Mouse (Mus musculus) retina, adult 2 months (tissue): Measurements from ENCODE around the gene Gpr153.

Experiments
- DNase-seq: peaks from one replicate; pipeline ENCODE4 v3.0.0-alpha.2; 2012; ENCODE audit warnings: low read depth, low spot score

Gene Gpr153

DNA sequence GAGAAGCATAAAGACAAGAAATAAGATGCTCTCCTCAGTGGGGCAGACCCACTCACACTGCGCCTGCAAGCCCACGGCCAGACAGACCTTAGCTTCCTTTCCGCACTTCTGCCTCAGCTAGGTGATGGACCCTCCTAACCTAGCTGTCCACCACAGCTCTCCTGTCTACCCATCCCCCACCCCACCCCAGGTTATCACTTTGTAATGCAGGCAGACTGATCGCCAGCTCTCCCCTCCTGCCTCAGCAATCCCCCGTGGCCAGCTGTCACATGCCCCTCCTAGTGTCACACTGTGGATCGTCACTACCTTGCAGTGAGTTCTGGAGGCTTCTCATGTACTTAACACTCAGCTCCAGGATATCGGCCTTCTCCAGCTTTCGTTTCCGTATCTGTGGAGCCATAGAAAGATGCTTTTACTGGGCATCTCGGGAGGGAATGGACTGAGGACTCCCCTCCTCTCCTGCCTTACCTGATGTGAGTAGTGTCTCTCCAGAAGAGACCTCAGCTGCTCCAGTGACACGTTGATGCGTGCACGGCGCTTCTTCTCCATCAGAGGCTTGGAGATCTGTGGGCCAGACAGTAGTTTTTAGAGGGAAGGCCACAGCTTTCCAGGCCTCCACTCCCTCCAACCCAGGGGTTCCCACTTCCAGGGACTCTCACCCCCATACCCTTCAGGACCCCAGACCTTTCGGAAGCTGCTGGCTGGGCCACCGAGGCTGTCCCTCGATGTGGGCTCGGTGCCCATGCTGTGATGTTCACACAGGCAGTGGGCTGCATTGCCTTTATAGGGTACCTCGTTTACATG, 13.5 kb downstream of the Gpr153 start:
- DNase-seq = no peak

- no peak for DNase-seq
These were observed 14.4 kb downstream of the Gpr153 start for GRCm38 (mm10) chr4:152288398-152288945.

DNA sequence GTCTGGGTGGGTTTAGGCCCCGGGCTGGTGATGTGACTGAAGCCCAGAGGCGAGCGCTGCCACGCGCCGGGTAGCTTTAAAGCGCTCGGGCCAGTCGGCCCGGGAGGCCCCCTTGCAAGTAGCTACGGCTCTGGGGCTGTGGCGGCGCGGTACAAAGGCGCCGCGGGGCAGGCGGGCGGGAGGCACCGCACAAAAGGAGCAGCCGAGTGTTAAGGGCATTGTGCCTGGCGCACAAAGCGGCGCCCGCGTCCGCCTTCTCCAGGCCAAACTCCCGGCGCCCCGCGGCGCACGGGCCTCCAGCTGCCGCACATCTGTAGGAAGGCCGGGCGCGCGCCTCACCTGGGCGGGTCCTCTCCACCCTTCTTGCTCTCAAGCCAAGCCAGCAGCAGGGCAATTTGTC, 16.4 kb downstream of the Gpr153 start:
- DNase-seq = no peak

GRCm38 (mm10) chr4:152290991-152291390, 17.0 kb downstream of the Gpr153 start:
- DNase-seq = no peak

DNA sequence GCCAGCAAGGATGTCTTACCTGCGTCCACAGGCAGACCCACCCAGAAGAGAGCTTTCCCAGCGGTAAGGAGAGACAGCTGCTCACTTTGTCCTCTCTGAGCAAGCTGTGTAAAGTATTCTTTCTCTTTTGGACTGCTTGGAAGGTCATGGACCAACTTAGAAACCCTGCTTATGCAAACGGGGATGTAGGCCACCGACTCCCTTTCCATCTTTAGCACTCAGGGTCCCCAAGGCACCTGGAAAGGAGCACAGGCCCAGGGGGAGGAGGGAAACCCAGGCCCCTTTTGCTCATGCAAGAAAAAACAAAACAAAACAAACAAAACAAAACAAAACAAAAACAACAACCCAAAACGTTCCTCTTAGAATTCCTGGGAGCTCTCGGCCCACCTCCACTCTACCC, 17.5 kb downstream of the Gpr153 start, which contains the start of gene Hes3:
Gene Hes3 (minus strand): TSS at position 101 of the 400 bp plus-strand sequence.
- no peak for DNase-seq

GRCm38 (mm10) chr4:152292102-152292765, 18.2 kb downstream of the Gpr153 start:
- no peak for DNase-seq

- no peak for DNase-seq
These were observed 20.3 kb downstream of the Gpr153 start for GRCm38 (mm10) chr4:152294188-152294929.

- no peak for DNase-seq
These were observed 21.9 kb downstream of the Gpr153 start for GRCm38 (mm10) chr4:152295916-152296315.

- no peak for DNase-seq
These were observed 22.3 kb downstream of the Gpr153 start for GRCm38 (mm10) chr4:152296371-152296770.

GRCm38 (mm10) chr4:152296874-152297861, 23.1 kb downstream of the Gpr153 start, which contains the start of gene Icmt:
TSS of gene Icmt (plus strand) at chr4:152297227.
- peak; percentile 98 for DNase-seq

DNA sequence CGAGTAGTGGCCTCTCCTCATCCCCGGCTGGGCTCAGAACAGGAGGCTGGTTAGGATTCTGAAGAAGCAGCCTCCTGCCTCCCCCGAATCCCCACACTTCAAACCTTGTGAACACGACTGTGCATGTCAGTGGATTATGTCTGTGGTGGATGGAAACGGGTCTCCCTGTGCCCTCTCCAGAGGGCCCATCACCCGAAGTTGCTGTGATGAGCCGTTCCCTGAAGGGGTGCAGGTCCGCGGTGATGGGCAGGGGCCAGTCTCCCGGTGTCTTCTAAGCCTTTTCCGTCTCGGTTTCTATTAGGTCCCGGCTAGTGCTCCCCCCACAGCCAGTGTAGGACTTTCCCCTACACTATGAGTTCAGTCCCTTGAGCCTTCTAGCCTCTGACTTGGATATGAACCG, 24.8 kb downstream of the Gpr153 start:
- DNase-seq = no peak

DNA sequence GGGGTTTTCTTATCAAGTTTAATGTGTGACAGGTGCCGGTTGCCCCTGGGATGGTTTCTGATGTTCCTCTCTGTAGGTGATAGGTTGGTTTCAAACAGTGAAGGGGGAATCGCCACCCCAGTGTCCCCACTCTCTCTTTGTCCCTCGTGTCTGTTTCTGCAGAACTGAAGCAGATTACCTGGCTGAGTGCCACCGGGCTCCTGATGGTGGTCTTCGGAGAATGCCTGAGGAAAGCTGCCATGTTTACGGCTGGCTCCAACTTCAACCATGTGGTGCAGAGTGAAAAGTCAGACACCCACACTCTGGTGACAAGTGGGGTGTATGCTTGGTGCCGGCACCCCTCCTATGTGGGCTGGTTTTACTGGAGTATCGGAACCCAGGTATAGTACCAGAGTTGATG, 26.3 kb downstream of the Gpr153 start:
- no peak for DNase-seq

GRCm38 (mm10) chr4:152302012-152302411, 28.0 kb downstream of the Gpr153 start:
- no peak for DNase-seq

- no peak for DNase-seq
These were observed 29.1 kb downstream of the Gpr153 start for GRCm38 (mm10) chr4:152303172-152303571.

GRCm38 (mm10) chr4:152304685-152305084, 30.7 kb downstream of the Gpr153 start:
- no peak for DNase-seq

DNA sequence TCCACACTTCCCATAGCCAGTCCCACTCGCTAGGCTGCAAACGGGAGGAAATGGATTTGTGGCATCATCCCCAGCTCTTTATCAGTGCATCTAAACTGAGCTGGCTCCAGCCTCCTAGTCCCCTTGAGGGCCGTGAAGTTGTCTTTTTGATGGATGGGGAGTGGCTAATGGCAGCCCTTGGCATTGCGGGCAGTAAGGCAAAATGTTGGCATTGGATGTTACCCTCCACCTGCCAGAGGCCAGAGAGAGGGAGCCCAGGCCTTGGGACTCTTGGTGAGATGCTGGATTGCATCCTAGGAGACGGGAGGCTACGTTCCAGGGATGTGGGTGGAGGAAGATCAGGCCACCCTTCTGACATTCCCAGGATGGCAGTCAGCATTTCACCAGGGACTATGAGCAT, 32.0 kb downstream of the Gpr153 start:
- no peak for DNase-seq

- DNase-seq = no peak
These were observed 33.5 kb downstream of the Gpr153 start for GRCm38 (mm10) chr4:152307542-152307941.

GRCm38 (mm10) chr4:152312186-152312585, 38.2 kb downstream of the Gpr153 start:
- no peak for DNase-seq

DNA sequence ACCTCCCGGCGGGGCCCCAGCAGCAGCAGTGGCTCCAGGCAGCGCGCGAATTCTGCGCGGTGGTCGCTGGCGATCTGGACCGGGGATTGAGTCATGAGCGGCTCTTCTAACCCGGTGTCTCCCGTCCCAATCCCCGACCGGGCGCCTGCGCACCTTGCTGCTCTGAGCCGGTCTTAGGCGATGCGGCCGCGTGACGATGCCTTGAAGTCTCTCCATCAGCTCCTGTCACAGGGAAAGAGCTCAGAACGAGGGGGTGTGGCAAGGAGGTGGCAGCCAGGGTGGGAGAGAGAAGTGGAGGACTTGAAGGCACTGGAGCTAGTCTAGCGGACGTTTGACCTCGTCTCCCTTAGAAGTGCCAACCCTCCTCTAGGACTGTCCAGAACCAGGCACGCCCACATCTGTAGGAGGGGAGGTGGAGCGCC, 39.2 kb downstream of the Gpr153 start:
- DNase-seq = no peak

GRCm38 (mm10) chr4:152313934-152314333, 39.9 kb downstream of the Gpr153 start:
- DNase-seq = no peak
